Mouse (Mus musculus) neural tube, embryonic 11.5 days (tissue): Measurements from ENCODE around the gene Tfeb. TPM values are rescaled to one million over a fixed set of nuclear protein-coding genes. Genes with fewer than 3 reads are reported as not detected.
A peak's percentile ranks its signal among the peaks of the same experiment; 100 is the strongest.

Source experiments
- ATAC-seq: fragments of 200-750 bp; cut with Nextera tagmentation; 2 replicates; pipeline ENCODE4 v1.8.0; 2017; ENCODE audit warnings: moderate number of reproducible peaks, mild to moderate bottlenecking, moderate TSS enrichment, moderate library complexity; ENCODE audit not compliant: insufficient read depth, low FRiP score, low TSS enrichment
- DNase-seq: peaks from one replicate; pipeline ENCODE4 v3.0.0-alpha.2; 2015; ENCODE audit warnings: low spot score
- H3K27ac ChIP-seq: fragments of 300-500 bp; sonication (generic); 2 replicates; pipeline ENCODE4 v1.5.1; 2014; ENCODE audit warnings: low read depth, mild to moderate bottlenecking, low read length
- H3K27me3 ChIP-seq: fragments of 300-500 bp; sonication (generic); 2 replicates; pipeline ENCODE4 v1.6.1; 2014; ENCODE audit warnings: mild to moderate bottlenecking, low read length, mixed read lengths; ENCODE audit not compliant: control insufficient read depth, insufficient read depth
- H3K36me3 ChIP-seq: fragments of 300-500 bp; sonication (generic); 2 replicates; pipeline ENCODE4 v1.6.1; 2014; ENCODE audit warnings: mild to moderate bottlenecking, low read length, moderate library complexity, mixed read lengths; ENCODE audit not compliant: control insufficient read depth, insufficient read depth
- H3K4me1 ChIP-seq: fragments of 300-500 bp; sonication (generic); 2 replicates; pipeline ENCODE4 v1.6.1; 2014; ENCODE audit warnings: low read length, mixed read lengths; ENCODE audit not compliant: control insufficient read depth, insufficient read depth
- H3K4me2 ChIP-seq: fragments of 300-500 bp; sonication (generic); 2 replicates; pipeline ENCODE4 v1.6.1; 2014; ENCODE audit warnings: low read depth, mild to moderate bottlenecking, moderate library complexity
- H3K4me3 ChIP-seq: fragments of 300-500 bp; sonication (generic); 2 replicates; pipeline ENCODE4 v1.5.1; 2014; ENCODE audit warnings: low read depth, low read length
- H3K9ac ChIP-seq: fragments of 300-500 bp; sonication (generic); 2 replicates; pipeline ENCODE4 v1.6.1; 2014; ENCODE audit warnings: mild to moderate bottlenecking, low read length
- H3K9me3 ChIP-seq: fragments of 300-500 bp; sonication (generic); 2 replicates; pipeline ENCODE4 v1.6.1; 2016; ENCODE audit warnings: low read length; ENCODE audit not compliant: control insufficient read depth
- WGBS: fragments of 180-500 bp; shearing (Covaris S2); extraction: QIAGEN DNeasy Blood & Tissue Kit; methylation state at CpG from one replicate; pipeline ENCODE4 v1.1.7; 2014; 5-methylcytosine and 5-hydroxymethylcytosine counted together
- polyA plus RNA-seq: library from polyadenylated mRNA; unstranded; fragments of >200 nt; fragmentation: Nextera tagmentation; extraction: Ambion mirVana; gene quantifications from 2 replicates; pipeline ENCODE4 v1.2.1, GENCODE M21; 2014

Tfeb gene
- polyA plus RNA-seq, 1 experiment from 2014 or later, result 1.8 TPM

DNA sequence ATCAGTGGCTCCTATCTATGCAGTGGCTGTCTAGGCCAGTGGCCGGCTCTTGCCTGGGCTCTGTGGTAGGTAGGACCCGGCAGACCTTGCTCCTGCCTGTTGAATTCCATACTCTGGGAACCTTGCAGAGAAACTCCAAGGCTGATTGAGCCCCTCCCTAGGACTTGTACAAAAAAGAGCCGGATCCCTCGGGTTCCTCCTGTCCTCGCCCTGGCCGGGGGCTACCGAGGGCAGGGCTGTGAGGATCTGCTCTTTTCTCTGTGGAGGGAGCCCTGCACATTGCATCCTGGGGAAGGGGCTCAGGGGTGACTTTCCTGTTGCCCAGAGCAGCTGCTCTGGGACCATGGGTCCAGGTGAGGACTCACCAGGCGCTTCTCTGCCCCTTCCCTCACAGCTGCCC is 50.8 kb downstream of the Tfeb start:
- Histone ChIP-seq H3K9ac (no peak overlapping the region), H3K4me3 (no peak overlapping the region), H3K27ac (no peak overlapping the region), H3K4me2 (no peak overlapping the region), H3K36me3 (no peaks in the 10 kb centered on the region), H3K27me3 (no peaks in the 10 kb centered on the region), H3K9me3 (no peaks in the 10 kb centered on the region), H3K4me1 (peaks cover 9% of the 10 kb centered on the region)
- DNase-seq (no peak), ATAC-seq (no peak)
- WGBS, result 44% methylated on average over 8 of the region's 8 CpGs

DNA sequence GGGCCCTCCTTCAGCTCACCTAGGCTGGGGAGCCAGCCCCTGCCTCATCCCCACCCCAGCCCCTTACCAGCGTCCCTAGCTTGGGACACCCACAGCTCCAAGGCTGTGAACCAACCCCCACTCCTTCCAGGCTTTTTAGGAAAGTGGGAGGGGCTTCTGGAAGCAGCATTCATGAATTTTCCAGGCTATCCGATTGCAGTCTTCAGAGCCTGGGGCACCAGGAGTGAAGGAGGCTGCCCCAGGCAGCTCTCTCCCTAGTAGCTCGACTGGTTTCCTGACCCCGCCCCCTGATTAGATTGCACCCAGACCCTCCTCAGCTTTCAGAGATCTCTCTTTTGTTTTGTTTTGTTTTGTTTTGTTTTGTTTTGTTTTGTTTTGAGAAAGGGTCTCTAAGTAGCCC is 51.5 kb downstream of the Tfeb start:
- H3K36me3 ChIP-seq, result no peaks in the 10 kb centered on the region
- H3K4me2 ChIP-seq, result no peak overlapping the region
- peaks cover 11% of the 10 kb centered on the region for H3K4me1 ChIP-seq
- no peak overlapping the region for H3K9ac ChIP-seq
- no peaks in the 10 kb centered on the region for H3K9me3 ChIP-seq
- ATAC-seq (no peak), DNase-seq (no peak)
- WGBS, result 4% methylated on average over 4 of the region's 4 CpGs
- H3K27me3 ChIP-seq, result no peaks in the 10 kb centered on the region
- H3K27ac ChIP-seq, result no peak overlapping the region
- H3K4me3 ChIP-seq, result no peak overlapping the region

DNA sequence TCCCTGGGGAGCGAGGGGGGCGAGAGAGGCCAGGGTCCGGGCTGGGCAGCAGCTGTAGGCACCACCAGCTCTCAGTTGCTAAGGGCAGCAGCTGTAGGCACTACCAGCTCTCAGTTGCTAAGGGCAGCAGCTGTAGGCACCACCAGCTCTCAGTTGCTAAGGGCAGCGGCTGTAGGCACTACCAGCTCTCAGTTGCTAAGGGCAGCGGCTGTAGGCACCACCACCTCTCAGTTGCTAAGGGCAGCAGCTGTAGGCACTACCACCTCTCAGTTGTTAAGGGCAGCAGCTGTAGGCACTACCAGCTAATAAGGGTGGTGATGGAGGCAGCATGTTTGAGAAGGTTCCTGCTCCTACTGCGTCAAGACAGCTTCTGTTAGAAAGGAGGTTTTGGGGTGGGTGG is 52.2 kb downstream of the Tfeb start:
- peaks cover 14% of the 10 kb centered on the region for H3K4me1 ChIP-seq
- no peaks in the 10 kb centered on the region for H3K9me3 ChIP-seq
- 62% methylated on average over 6 of the region's 6 CpGs for WGBS
- H3K36me3 ChIP-seq, result no peaks in the 10 kb centered on the region
- peak; percentile 66 for DNase-seq
- H3K27ac ChIP-seq, result no peak overlapping the region
- H3K4me3 ChIP-seq, result no peak overlapping the region
- no peak overlapping the region for H3K9ac ChIP-seq
- no peaks in the 10 kb centered on the region for H3K27me3 ChIP-seq
- H3K4me2 ChIP-seq, result no peak overlapping the region
- no peak for ATAC-seq

DNA sequence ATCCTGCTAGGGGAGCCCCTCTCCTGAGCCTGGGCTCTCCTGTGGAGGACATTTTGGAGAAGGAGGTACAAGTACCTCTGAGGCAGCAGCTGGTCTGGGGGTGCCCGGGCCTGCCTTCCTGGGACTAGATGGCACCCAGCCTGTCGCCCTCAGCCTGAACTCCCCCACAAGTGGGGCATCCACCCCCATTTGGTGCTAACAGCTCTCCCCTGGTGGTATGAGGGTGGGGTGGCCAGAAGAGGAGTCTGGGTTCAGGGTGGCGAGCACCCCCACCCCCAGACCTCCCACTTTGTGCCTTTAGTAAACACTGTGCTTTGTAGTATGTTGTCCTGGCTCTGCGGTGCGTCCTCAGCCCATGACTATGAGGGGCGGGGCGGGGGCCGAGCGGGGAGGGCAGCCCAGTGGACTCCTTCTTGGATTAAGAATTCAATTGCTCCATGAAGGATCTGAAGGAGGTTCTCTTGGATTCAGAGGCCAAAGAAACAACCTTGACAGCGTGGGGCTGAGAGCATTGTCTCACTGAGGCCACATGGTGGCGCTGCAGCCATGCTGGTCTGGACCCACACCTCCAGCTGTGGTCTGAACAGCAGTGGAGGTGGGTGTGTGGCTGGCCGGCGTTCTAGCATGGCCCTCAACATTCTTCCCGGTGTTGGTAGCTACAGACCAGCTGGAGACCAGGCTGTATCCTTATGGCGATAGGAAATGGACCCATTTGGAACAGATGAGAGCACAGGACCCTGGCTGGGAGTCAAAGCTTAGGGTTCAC is 55.5 kb downstream of the Tfeb start:
- ATAC-seq, result peak; percentile 36; the same call in 1 of the 2 replicates
- H3K36me3 ChIP-seq, result no peaks in the 10 kb centered on the region
- H3K9ac ChIP-seq, result no peak overlapping the region
- peaks cover 24% of the 10 kb centered on the region for H3K4me1 ChIP-seq
- H3K27ac ChIP-seq, result no peak overlapping the region
- peak; percentile 87 for DNase-seq
- no peak overlapping the region for H3K4me3 ChIP-seq
- no peaks in the 10 kb centered on the region for H3K9me3 ChIP-seq
- 23% methylated on average over 15 of the region's 15 CpGs for WGBS
- no peak overlapping the region for H3K4me2 ChIP-seq
- H3K27me3 ChIP-seq, result no peaks in the 10 kb centered on the region

DNA sequence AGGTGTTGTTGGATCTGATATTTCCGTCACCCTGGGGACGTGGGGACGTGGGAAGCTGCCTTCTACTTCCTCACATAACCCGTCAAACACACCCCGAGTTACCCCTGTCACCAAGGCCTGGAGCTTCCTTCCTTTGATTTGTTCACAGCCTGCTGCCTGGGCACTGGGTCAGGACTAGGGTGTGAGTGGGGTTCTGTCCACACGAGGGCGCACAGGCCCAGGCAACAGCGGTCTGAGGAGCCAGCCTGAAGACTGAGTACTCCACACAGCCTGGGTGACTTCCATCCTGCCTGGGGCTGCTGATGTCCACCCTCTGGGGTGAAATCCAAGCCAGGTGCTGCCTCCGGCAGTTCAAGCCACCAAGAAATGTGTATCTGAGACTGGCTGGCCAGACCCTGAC is 56.5 kb downstream of the Tfeb start:
- 18% methylated on average over 9 of the region's 9 CpGs for WGBS
- DNase-seq (peak; percentile 88), ATAC-seq (peak; percentile 58)
- no peaks in the 10 kb centered on the region for H3K36me3 ChIP-seq
- no peaks in the 10 kb centered on the region for H3K27me3 ChIP-seq
- no peak overlapping the region for H3K4me3 ChIP-seq
- no peak overlapping the region for H3K4me2 ChIP-seq
- peaks cover 16% of the 10 kb centered on the region for H3K4me1 ChIP-seq
- no peak overlapping the region for H3K9ac ChIP-seq
- H3K27ac ChIP-seq, result no peak overlapping the region
- no peaks in the 10 kb centered on the region for H3K9me3 ChIP-seq

DNA sequence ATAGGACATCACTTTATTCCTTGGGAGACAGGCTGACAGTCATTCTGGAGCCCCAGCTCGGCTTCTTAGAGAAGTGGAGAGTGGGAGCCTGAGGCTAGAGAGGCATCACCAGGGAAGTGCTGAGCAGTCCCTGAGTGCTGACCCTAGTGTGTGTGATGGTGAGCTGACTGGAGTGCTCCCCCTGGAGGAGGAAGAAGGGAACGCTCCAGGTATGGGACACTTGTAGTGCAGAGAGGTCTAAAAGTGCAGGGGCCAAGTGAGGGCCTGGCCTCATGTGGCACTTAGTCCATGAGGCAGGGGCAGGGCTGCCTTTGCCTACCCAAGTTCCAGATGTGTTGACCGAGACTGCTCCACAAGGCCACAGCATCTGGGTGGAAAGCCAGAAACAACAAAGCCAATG is 58.6 kb downstream of the Tfeb start:
- WGBS, result 35% methylated on average over 3 of the region's 3 CpGs
- Histone ChIP-seq H3K4me3 (no peak overlapping the region), H3K9me3 (no peaks in the 10 kb centered on the region), H3K27me3 (no peaks in the 10 kb centered on the region), H3K4me1 (peaks cover 15% of the 10 kb centered on the region), H3K4me2 (no peak overlapping the region), H3K27ac (no peak overlapping the region), H3K9ac (no peak overlapping the region), H3K36me3 (no peaks in the 10 kb centered on the region)
- peak; percentile 65 for DNase-seq
- ATAC-seq, result peak; percentile 53; the same call in 1 of the 2 replicates

DNA sequence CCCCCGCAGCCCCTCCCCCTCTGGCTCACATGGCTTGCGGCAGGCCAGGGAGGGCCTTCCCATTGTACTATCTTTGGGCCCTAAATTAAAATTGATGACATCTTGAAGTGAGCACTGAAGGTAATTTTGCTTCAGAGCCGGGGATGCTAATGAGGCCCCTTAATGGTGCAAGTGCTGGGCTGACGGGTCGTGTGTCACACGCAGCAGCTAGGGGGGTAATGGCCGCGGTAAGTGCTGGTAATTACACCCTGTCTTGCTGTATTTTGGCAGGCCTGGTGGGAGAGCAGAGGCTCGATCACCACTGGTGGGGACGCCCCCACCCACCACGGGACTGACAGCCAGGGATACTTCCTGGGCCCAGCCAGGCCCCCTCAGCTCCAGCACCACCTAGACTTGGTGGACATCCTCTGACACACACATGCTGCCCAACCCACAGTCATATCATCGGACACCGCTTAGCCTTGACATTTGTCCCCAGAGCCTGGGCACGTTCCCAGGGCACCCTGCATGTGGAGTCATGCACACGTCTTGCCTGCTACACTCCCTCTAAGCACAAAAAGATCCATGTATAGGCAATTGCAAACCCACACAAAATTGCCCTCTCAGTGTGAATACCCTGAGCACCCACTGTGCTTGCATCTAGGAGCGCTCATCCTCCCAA is 59.5 kb downstream of the Tfeb start:
- DNase-seq (peak; percentile 55), ATAC-seq (peak; percentile 29; the same call in 1 of the 2 replicates)

DNA sequence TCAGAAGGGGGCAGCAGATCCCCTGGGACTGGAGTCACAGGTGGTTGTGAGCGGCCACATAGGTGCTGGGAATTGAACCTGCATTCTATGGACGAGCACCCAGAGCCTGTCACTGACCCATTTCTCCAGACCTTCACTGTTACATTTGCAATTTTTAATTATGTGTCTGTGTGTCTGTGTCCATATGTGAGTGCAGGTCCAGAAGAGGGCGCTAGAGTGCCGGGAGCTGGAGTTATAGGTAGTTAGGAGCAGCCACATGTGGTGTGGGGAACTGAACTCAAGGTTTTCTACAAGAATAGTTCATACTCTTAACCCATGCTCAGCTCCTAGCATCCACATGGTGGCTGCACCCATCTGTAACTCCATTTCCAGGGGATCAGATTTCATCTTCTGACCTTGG is 60.1 kb downstream of the Tfeb start:
- H3K9ac ChIP-seq, result no peak overlapping the region
- no peaks in the 10 kb centered on the region for H3K9me3 ChIP-seq
- no peak overlapping the region for H3K27ac ChIP-seq
- H3K27me3 ChIP-seq, result no peaks in the 10 kb centered on the region
- H3K4me3 ChIP-seq, result no peak overlapping the region
- no peaks in the 10 kb centered on the region for H3K36me3 ChIP-seq
- WGBS, result 62% methylated on average over 4 of the region's 4 CpGs
- no peak for DNase-seq
- no peak for ATAC-seq
- peaks cover 15% of the 10 kb centered on the region for H3K4me1 ChIP-seq
- H3K4me2 ChIP-seq, result no peak overlapping the region

More for the DNA sequence above, 59.5 kb downstream of the Tfeb start:
- Histone ChIP-seq H3K4me2 (no peak overlapping the region), H3K27ac (peak overlapping the region; percentile 44; the same call in 1 of the 2 replicates), H3K27me3 (no peaks in the 10 kb centered on the region), H3K9ac (no peak overlapping the region), H3K9me3 (no peaks in the 10 kb centered on the region), H3K4me1 (peaks cover 15% of the 10 kb centered on the region), H3K36me3 (no peaks in the 10 kb centered on the region), H3K4me3 (no peak overlapping the region)
- WGBS, result 29% methylated on average over 16 of the region's 16 CpGs

DNA sequence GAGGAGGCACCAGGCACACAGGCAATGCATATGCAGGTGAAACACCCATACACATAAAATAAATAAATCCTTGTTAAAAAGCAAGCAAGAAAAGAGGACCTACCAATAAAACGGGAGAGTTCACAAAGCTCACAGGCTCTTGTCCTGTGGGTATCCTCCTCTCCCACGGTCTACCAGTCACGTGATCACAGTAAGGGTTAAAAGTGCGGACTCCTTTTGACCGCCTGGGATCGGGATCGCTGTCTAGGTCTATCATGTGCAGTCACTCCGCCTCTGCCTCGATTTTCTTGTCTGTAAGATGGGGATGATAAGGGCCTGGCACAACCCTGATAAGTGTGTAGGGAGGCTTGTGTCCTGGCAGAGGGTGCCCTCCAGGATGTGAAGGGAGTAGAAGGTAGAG is 60.6 kb downstream of the Tfeb start:
- no peak overlapping the region for H3K4me2 ChIP-seq
- no peaks in the 10 kb centered on the region for H3K36me3 ChIP-seq
- ATAC-seq (no peak), DNase-seq (no peak)
- no peak overlapping the region for H3K9ac ChIP-seq
- no peak overlapping the region for H3K27ac ChIP-seq
- no peak overlapping the region for H3K4me3 ChIP-seq
- H3K9me3 ChIP-seq, result no peaks in the 10 kb centered on the region
- 83% methylated on average over 9 of the region's 9 CpGs for WGBS
- peaks cover 17% of the 10 kb centered on the region for H3K4me1 ChIP-seq
- no peaks in the 10 kb centered on the region for H3K27me3 ChIP-seq
